Mouse (Mus musculus): ENCODE results near the gene Decr2.
"Not testable (repeated sequence)": the region's sequence is repeated elsewhere in the genome, so short reads cannot be mapped to it uniquely, and the experiment has no call there.

Gene Decr2

DNA sequence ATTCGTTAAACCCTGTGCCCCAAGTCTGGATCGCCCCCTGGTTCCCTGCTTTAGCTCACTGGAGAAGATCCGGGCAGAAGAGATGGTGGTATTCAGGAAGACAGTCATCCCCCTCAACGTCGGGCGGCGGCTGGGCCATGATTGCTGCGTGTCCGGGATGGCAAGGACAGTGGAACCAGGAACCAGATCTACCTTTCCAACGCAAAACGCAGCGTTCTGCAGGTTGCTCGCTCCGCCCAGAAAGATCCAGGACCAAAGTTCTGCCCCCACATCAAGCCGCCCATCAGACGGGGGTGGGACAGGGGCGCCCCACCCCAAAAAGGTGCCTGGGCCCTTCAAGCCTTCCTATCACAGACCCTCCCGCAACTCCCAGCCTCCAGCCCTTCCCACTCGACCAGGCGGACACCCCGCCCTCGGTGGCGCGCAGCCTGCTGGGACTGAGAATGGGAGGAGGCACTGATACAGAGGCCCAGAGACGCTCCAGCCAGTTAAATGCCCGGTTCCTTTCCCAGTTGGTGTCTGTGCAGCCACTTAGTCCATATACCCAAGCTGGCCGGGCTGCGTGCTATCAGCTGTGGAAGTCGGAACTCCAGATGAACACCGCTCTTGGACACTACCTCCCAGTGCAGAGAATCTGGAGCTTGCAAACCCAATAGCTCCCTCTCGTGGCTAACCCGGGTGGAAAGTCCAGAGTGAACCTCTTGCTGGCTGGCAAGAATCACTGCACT, at the start of gene Decr2:
Gene Decr2, minus strand, starts transcription at position 433 of the 728 bp plus-strand sequence.
- in situ Hi-C loops (cut with MboI, MseI), result no loop called here

DNA sequence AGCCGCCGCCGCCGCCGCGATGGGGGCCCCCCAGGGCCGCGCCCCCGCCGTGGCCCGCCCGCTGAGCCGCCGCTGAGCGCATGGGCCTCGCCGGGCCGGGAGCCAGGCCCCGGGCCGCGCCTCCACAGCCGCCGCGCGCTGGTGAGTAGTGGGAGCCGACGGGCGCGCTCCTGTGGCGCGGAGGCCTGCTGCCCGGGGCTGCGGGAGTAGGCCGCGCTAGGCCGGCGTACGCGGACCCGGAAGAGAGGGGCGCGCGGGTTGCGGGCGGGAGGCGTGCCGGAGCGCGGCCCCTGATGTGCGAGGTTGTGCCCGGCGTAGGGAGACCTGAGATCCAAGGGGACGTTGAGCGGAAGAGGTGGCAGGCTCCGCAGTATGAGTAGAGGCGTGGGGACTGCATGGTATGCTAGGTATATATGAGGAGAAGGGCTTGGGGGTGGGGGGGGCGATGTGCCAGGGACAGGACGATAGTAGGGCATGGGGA, 48.8 kb upstream of the Decr2 start:
- in situ Hi-C loops (cut with MboI, MseI), result no loop called here

DNA sequence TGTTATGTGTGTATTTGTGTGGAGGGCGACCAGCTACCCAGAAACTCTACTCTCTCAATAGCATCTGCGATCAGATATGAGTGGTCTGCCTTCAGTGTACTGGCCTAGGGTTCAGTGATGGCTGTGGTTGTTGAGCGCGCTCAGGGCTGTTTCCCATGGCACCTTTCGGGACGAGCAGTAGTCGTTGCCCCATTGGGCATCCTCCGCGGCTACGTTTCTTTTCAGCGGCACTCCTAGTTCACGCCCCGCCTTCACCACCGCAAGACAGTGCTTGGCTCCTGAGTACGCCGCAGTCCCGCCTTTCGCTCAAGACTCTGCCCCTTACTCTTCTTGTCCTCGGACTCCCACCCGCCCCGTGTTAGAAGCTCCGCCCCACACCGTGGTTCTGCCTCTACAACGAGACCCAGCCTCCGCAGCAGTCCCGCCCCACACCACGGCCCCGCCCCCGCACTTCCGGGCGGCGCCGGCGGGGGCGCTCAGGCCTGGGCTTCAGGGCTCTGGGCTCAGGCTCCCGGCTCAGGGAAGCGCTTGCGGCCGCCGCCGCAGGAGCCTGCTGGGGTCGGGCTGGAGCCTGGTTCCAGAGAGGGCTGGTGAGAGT, 48.2 kb upstream of the Decr2 start, which contains the start of gene Axin1:
Gene Axin1, plus strand, starts transcription at position 450 of the 598 bp plus-strand sequence.
- in situ Hi-C loops (cut with MboI, MseI), result no loop called here

DNA sequence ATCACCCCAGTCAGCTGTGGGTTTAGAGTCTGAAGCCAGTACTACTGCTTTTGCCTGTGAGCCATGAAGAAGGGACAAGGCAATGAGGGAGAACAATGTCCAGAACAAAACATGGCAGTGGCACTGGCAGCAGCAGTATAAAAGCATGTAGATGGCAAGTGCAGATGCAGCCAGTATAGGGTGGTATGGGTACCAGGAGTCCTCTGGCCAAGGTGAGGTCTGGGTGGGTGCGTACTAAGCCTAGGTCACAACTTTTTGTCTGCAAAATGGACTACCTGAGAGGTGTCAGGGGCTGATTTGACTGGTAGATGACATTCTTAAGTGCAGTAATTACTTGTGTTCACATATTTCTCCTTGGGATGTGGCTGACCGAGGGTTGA, 47.6 kb upstream of the Decr2 start:
- in situ Hi-C loops (cut with MboI, MseI), result no loop called here

DNA sequence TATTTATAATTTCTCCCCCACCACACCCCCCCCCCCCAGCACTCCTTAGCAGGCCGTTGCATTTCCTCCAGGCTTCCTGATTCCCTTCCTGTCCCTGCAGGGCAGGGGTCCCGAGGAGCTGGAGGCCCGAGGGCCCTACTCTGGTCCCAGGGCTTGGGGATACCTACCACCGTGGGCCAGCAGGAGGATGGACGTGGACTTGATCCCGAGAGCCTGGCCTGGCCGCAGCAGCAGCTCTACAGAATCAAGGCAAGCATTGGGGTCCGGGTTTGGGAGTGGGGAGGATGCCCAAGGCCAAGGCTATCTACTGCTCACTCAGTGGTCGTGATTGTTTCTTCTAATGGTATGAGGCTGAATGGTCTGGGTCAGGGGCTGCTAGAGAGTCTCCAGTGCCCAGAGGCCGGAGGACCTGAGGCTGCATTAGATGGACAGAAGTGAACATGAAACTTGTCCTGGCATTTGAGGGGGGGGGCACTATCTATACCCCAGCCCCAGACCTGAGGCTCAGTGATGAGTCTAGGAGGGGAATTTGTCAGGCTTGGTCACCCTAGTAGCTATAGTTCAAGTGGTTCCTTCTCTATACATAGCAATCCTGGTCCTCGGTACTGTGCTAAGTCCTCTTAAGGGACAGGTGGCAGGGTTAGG, 47.1 kb upstream of the Decr2 start:
- in situ Hi-C loops (cut with MboI, MseI), result no loop called here

DNA sequence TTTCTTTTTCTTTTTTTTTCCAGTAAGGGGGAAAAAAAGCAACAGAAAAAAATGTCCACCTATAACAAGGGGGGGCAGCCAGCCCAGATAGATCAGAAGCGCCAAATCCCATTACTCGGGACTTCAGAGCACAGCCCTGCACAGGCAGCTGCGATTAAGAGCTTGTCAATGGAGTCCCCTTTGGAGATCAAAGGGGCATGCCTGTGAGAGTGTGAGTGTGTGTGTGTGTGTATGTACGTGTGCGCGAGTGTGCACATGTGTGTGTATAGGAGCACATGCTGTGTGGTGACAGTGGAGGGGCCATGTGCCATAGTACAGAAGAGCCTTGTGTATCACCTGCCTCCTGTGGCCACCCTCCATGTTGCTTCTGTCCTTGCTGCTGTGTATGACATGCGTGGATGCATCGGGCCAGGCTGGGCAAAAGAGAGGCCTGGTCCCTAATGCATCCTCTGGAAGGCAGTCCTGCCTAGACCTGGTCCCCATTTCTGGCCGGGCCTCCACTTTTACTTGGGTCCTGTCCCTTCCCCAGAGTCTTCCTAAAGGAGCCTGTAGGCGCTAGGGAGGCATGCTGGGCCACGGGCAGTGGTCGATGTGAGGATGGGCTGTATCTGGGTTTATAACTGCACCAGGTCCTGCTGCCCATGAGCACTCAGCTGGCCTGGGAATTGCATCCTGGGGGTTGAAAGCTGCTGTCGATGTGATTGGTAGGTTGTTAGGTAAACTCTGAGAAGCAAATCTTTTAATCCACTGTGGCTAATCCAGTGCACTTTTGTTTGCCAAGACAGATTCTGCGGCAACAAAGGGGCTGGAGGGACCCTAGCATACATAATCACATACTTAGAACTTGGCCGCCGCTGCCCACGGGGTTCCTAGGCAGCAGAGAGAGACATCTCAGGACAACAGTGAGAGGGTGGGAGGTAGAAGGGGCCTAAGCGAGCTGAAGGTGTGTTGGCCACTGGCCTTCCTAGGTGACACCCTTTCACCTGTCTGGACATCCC, 42.0 kb upstream of the Decr2 start:
- in situ Hi-C loops (cut with MboI, MseI), result no loop called here

DNA sequence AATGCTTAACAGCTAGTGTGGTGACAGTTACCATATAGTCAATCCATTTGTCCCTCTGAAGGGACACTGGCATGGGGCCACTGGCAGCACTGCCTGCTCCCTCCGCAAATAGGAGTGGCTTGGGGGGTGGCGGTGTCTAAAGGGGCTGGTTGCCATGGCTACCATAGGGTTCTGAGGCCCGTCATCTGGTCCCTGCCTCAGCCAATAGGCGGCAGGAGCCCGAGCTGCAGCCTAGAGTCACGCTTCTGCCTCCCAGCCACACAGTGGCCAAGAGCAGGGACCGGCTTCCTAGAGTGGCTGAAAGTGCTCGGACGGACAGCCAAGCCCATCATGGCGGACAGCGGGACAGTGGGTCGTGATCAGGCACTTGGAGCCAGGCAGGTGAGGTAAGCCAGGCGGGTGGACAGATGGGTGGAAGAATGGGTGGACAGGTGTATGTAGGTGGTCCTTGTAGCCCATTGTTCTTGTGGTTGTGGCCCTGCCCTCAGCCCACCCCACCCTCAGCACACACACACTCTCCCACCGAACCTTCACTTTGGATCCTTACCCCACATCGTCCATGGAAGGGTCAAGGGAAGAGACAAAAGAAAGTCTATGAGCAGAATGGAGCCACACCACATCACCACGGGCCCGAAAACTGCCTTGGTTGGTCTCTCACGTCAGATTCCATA, 41.1 kb upstream of the Decr2 start:
- in situ Hi-C loops (cut with MboI, MseI), result no loop called here

DNA sequence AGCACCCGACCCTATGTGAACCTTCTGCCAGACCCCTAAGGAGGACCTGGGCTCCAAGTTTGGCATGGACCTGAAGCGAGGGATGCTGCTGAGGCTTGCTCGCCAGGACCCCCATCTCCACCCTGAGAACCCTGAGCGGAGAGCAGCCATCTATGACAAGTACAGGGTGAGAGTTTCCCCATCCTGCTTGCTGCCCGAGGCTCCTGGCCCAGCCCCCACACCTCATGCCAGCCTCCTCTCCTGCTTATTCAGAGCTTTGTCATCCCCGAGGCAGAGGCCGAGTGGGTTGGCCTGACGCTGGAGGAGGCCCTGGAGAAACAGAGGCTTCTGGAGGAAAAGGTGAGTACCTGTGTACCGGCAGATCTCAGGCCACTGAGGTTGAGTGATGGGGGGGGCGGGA, 35.1 kb upstream of the Decr2 start:
- in situ Hi-C loops (cut with MboI, MseI), result no loop called here

DNA sequence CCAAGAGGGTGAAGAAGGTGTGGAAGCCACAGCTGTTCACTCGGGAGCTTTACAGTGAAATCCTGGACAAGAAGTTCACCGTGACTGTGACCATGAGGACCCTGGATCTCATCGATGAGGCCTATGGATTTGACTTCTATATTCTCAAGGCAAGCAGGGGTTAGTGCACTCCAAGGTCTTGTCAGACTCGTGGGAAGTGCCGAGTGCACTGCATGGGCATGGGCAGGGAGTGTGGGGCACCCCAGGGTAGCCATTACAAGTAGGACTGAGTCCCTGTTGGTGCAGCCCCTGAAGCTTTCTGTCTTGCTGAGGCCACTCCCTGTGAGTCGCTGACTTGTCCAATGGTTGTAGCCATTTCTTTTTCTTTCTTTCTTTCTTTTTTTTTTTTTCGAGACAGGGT, 34.4 kb upstream of the Decr2 start:
- in situ Hi-C loops (cut with MboI, MseI), result no loop called here

DNA sequence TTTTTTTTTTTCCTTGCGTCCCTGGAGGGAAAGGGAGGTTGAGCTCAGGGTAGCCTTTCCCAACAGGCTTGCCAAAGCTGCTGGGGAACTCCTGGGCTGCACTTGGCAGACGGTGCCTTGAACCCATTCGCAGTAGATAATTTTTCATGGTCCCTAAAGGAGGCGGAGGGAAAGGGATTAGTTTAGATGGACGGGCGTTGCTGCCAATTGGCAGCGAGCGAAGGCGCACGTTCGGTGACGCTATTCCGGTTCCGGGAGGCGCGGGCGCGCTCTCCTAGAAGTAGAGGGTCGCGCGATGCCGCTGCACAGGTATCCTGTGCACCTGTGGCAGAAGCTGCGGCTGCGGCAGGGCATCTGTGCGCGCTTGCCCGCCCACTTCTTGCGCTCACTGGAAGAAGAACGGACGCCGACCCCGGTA, 33.1 kb upstream of the Decr2 start, which contains the start of gene Mrpl28:
Gene Mrpl28, plus strand, starts transcription at position 234 of the 418 bp plus-strand sequence.
- in situ Hi-C loops (cut with MboI, MseI), result no loop called here

DNA sequence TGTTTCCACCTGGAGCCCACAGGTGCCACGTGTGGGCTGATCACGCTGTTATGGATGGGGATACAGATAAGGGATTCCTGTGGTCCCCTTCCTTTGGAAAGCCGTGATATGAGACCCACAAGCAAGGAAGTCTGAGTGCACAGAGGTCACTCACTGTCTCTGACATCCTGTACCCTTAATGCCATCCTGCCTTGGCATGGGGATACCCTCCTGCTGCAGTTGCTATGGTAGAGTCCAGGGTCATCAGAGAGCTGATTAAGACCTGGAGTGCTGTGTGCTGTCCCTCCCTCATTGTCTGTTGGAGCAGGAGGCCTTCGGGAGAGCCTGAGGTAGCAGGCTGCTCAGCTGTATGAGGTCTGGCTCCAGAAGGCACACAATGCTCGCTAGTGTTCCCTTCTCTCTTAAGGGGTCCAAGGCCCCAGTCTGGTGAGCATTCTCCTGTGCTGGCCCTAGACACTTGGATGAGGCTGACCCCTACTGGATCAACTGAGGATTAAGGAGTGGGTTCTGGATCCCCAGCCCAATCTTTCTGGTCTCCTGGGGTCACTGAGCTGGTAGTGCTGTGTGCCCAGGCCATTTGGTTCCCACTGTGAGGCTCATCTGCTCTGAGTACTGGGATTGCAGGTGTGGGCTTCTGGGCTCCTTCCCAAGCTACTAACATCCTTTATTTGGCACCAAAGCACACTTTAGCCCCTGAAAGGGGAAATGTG, 32.4 kb upstream of the Decr2 start:
- in situ Hi-C loops (cut with MboI, MseI), result no loop called here

DNA sequence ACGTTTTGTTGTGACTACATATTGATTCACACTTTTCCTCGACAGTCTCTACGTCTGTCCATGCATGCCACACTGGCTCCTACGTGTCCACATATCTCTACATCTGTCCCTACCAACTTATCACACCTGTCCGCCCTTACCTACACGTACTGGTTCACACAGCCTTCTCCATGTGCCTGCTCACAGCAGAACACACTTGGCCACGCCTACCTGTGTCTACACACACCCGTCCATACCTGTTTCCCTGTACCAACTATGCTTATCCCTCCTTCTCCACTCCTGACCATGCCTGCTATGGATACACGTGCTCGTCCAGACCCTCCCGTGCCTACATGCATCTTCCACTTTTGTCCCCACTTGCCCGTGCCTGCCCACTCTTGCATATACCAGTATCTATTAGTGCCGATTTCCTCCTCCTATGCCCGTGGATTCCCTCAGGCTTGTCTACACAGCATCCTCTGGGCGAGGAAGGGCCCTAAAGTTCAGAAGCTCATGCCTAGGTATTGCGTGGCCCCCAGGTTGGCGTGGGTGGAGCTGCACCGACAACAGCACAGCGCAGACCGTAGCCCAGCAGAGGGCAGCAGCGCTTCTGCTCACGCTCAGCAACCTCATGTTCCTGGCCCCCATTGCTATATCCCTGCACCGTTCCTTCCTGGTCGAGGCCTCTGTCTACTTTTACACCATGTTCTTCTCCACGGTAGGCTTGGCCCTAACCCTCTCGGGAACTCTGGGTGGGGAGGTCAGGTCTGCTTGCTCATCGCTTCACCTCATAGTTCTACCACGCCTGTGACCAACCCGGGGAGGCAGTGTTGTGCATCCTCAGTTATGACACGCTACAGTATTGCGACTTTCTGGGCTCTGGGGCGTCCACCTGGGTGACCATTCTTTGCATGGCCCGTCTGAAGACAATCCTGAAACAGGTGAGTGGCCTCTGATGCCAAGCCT, 29.9 kb upstream of the Decr2 start:
- in situ Hi-C loops (cut with MboI, MseI), result no loop called here

DNA sequence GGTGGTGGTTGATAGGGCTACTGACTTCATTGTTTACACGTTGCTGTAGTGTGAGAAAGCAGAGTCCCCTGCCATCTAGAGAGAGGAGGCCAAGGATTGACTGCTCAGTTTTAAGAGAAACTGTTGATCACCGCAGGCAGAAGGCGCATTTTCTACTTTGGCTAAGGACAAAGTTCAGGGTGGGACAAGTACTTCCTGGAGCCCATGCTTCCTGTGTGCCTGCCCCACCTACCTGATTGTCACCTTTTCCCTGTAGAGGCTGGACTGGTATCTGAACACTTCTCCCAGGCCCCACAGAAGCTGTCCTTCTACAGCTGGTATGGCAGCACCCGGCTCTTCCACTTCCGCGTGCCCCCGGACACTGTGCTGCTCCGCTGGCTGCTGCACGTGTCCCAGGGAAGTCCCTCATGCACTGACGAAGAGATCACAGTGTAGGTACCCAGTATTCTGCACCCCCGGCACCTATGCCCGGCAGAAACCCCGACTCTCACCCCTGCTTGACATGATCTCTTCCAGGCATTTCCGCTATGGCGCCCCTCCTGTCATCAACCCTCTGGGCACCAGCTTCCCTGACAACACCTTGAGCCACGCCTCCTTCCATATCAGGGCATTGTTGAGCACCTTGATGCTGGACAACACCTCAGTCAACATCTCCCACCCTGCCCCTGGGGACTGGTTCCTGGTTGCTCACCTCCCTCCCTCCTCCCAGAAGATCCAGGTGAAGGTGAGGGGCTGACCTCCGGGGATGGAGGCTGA, 26.5 kb upstream of the Decr2 start:
- in situ Hi-C loops (cut with MboI, MseI), result no loop called here

DNA sequence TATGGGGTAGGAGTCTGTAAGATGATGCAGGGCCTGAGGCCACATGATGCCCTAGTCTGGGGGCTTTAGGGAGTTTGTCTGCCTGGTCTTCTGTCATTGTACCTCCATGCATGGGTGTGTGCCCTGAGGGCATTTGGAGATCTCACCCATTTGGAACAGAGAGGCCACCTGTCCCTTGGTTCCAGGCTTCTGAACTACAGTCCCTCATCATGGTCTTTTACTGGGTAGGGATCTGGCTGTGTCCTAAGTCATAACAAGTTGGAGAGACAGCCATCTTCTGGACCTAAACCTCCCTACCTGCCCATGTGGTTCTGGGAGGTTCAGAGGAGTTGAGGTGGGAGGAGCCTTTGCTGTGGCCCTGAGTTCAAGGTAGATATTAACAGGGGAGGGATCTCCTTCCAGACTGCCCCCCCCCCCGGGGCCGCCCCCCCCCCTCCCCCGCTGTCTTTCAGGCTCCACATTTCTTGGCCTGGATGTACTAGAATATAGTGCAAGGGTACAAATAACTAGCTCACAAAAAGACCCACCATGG, 25.9 kb upstream of the Decr2 start:
- in situ Hi-C loops (cut with MboI, MseI), result no loop called here

DNA sequence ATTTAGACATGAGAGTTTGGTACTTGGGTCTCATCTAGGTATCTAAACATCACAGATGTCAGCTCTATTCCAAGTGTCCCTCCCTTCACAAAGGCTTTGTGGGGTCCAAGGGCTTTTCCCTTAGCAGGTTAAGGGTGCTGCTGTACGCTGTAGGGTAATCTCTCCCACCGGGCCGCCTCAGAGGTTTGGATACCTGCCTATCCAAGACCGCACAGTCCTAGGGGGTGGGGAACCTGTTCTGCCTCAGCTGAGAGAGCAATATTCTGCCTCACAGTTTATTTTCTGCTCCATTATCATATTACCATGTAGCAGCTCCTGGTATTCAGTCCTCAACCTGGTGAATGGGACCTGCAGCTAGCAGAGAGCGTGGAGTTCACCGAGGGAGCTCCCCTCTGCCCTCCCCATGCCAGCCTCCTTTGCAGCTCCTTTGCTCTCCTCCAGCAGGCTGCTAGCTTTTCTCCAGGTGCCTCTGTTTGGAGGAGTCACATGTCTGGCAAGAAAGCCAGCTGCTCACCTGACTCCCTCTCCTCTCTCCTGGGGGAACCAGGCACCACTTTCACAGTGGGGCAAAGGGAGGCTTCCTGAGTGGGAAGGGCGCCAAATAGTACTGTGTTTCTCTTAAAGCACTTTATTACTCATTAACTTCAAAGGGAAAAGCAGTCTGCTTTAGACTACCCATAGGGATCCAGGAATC, 25.2 kb upstream of the Decr2 start:
- in situ Hi-C loops (cut with MboI, MseI), result no loop called here

DNA sequence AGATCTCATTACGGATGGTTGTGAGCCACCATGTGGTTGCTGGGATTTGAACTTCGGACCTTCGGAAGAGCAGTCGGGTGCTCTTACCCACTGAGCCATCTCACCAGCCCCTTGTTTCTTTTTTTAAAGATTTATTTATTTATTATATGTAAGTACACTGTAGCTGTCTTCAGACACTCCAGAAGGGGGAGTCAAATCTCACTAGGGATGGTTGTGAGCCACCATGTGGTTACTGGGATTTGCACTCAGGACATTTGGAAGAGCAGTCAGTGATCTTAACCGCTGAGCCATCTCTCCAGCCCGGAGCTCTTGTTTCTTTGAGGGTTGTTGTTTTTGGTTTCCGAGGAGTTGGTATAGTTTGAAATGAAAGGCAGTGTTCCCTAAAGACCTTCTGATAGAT, 24.3 kb upstream of the Decr2 start:
- in situ Hi-C loops (cut with MboI, MseI), result not testable (repeated sequence)

DNA sequence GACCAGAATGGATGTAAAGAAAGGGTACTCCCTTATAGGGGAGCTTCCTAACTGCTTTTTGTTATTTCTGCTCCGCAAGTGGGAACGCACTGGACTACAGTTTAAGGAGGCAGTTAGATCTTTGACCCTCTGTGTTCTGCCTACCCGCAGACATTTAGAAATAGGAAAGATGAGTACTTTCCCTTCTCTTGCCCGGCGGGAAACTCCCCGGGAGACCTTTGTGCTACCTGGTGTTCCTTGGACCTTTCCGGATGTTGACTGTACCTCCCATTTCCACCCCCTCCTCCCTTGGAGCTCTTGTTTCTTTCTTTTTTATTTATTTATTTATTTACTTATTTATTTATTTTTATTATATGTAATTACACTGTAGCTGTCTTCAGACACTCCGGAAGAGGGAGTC, 23.9 kb upstream of the Decr2 start:
- in situ Hi-C loops (cut with MboI, MseI), result no loop called here

Data from T-helper 17 cell (primary cell).